Mouse (Mus musculus) adrenal gland, postnatal 36 days (tissue): ENCODE results near the gene Myo1c. TPM values are rescaled to one million over a fixed set of nuclear protein-coding genes. Genes with fewer than 3 reads are reported as not detected.

ENCODE experiments used
- DNase-seq, 2 experiments: peaks; one replicate each; pipeline ENCODE4 v3.0.0; 2021; ENCODE audit warnings: mixed read lengths in 1 of 2
- total RNA-seq, 2 experiments: library from RNA; stranded (reverse); gene quantifications; 2 replicates each; pipeline ENCODE4 v1.2.3; 2021

The Myo1c gene
- total RNA-seq, 2 experiments from 2014 or later = 155 to 158 TPM

GRCm38 (mm10) chr11:75715556-75715955 is 65.3 kb downstream of the Myo1c start:
- DNase-seq = no peak

DNA sequence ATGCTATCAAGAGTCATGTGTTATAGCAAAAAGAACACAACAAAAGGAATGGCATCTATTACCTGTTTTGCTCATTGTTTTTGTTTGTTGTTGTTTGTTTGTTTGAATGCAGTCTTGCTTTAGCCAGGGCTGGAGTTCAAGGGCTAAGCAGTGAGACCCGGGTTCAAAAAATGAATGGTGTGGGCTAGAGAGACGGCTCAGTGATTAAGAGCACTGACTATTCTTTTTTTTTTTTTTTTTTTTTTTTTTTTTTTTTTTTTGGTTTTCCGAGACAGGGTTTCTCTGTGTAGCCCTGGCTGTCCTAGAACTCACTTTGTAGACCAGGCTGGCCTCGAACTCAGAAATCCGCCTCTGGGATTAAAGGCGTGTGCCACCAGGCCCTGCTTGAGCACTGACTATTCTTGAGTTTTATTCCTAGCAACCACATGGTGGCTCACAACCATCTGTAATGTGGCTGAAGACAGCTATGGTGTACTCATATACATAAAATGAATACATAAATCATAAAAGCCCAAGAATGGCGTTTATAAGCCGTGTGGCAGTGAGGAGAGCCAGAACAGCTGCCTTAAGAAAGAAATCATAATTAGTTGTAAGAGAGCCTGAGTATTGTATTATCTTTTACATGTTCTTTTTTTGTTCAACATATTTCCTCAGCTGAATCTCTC is 66.5 kb downstream of the Myo1c start:
- no peak for DNase-seq

DNA sequence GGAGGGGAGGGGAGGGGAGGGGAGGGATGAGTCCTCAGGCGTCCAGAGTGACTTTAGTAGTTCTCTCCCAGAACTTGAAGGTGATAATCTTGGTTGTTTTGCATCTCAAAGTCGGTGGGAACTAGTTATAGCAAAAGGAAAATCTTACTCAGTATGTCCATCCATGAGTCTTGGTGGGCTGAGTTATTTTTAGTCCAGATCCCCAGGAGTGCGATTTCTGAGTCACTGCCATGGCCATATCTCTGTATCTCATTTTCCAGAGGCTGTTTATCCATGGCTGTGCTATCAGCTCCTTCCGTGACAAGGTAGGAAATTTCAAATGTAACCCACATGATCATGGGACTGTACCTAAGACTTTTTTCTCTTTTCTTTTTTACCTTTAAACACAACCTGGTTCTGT is 72.0 kb downstream of the Myo1c start:
- DNase-seq = no peak

Other genes starting within 250 kb of the Myo1c start
- gene Serpinf1, start 227.8 kb upstream of the Myo1c start, total RNA-seq = 10 to 100 TPM; 21.7 to 32.9 TPM
- gene Serpinf2, start 210.9 kb upstream of the Myo1c start, total RNA-seq = under 1 TPM in 1 of 2 experiments, not detected in 1; 0.46 TPM
- 10 to 100 TPM; 12.0 to 18.2 TPM for gene Wdr81, start 195.8 kb upstream of the Myo1c start, total RNA-seq
- 10 to 100 TPM; 10.1 to 14.3 TPM for gene Tlcd2, start 188.8 kb upstream of the Myo1c start, total RNA-seq
- 100 to 1,000 TPM; 146 to 161 TPM for gene Prpf8, start 163.7 kb upstream of the Myo1c start, total RNA-seq
- 10 to 100 TPM in 1 of 2 experiments, 1 to 10 TPM in 1; 9.3 to 11.5 TPM for gene Rilp, start 140.4 kb upstream of the Myo1c start, total RNA-seq
- gene Scarf1, start 137.0 kb upstream of the Myo1c start, total RNA-seq = 1 to 10 TPM; 8.7 TPM
- gene Slc43a2, start 118.8 kb upstream of the Myo1c start, total RNA-seq = 10 to 100 TPM; 21.4 TPM
- 100 to 1,000 TPM; 169 to 177 TPM for gene Pitpna, start 62.4 kb upstream of the Myo1c start, total RNA-seq
- gene Inpp5k, start 19.5 kb upstream of the Myo1c start, total RNA-seq = 10 to 100 TPM; 27.9 to 48.1 TPM
- gene Crk, start 28.8 kb downstream of the Myo1c start, total RNA-seq = 100 to 1,000 TPM; 119 TPM
- gene Ywhae, start 82.4 kb downstream of the Myo1c start, total RNA-seq = 100 to 1,000 TPM; 594 to 617 TPM
- gene Doc2b, start 145.5 kb downstream of the Myo1c start, total RNA-seq = 10 to 100 TPM; 14.1 to 17.5 TPM